Mouse (Mus musculus) kidney, embryonic 14.5 days (tissue): Measurements from ENCODE around the gene Anapc1. TPM values are rescaled to one million over a fixed set of nuclear protein-coding genes. Genes with fewer than 3 reads are reported as not detected.

Source experiments
- ATAC-seq: fragments of 200-750 bp; cut with Nextera tagmentation; 2 replicates; pipeline ENCODE4 v1.8.0; 2017; ENCODE audit warnings: moderate number of reproducible peaks, mild to moderate bottlenecking, moderate TSS enrichment, moderate library complexity; ENCODE audit not compliant: low FRiP score, low TSS enrichment
- H3K27ac ChIP-seq: fragments of 300-500 bp; sonication (generic); 2 replicates; pipeline ENCODE4 v1.5.1; 2014; ENCODE audit warnings: low read depth, mild to moderate bottlenecking, low read length, moderate library complexity, mixed read lengths
- H3K27me3 ChIP-seq: fragments of 300-500 bp; sonication (generic); 2 replicates; pipeline ENCODE4 v1.6.1; 2014; ENCODE audit warnings: mild to moderate bottlenecking, low read length; ENCODE audit not compliant: control insufficient read depth, insufficient read depth
- H3K36me3 ChIP-seq: fragments of 300-500 bp; sonication (generic); 2 replicates; pipeline ENCODE4 v1.6.1; 2014; ENCODE audit warnings: low read length, mixed read lengths; ENCODE audit not compliant: control insufficient read depth, insufficient read depth
- H3K4me1 ChIP-seq: fragments of 300-500 bp; sonication (generic); 2 replicates; pipeline ENCODE4 v1.6.1; 2014; ENCODE audit warnings: low read length, mixed read lengths; ENCODE audit not compliant: control insufficient read depth, insufficient read depth
- H3K4me2 ChIP-seq: fragments of 300-500 bp; sonication (generic); replicated peaks from 2 replicates; pipeline ENCODE4 v1.6.1; 2014; ENCODE audit warnings: low read depth, mild to moderate bottlenecking, low read length
- H3K4me3 ChIP-seq: fragments of 300-500 bp; sonication (generic); 2 replicates; pipeline ENCODE4 v1.5.1; 2014; ENCODE audit warnings: mild to moderate bottlenecking, low read length
- H3K9ac ChIP-seq: fragments of 300-500 bp; sonication (generic); 2 replicates; pipeline ENCODE4 v1.6.1; 2014; ENCODE audit warnings: low read depth, mild to moderate bottlenecking, low read length, moderate library complexity
- H3K9me3 ChIP-seq: fragments of 300-500 bp; sonication (generic); 2 replicates; pipeline ENCODE4 v1.6.1; 2016; ENCODE audit warnings: low read length; ENCODE audit not compliant: control insufficient read depth
- WGBS: fragments of 180-500 bp; shearing (Covaris S2); extraction: QIAGEN DNeasy Blood & Tissue Kit; methylation state at CpG from one replicate; pipeline ENCODE4 v1.1.7; 2014; 5-methylcytosine and 5-hydroxymethylcytosine counted together
- polyA plus RNA-seq: library from polyadenylated mRNA; unstranded; fragments of >200 nt; fragmentation: Nextera tagmentation; extraction: Ambion mirVana; gene quantifications from 2 replicates; pipeline ENCODE4 v1.2.1, GENCODE M21; 2014

Anapc1 gene
- 56.3 and 94.0 TPM in 2 replicates for polyA plus RNA-seq

DNA sequence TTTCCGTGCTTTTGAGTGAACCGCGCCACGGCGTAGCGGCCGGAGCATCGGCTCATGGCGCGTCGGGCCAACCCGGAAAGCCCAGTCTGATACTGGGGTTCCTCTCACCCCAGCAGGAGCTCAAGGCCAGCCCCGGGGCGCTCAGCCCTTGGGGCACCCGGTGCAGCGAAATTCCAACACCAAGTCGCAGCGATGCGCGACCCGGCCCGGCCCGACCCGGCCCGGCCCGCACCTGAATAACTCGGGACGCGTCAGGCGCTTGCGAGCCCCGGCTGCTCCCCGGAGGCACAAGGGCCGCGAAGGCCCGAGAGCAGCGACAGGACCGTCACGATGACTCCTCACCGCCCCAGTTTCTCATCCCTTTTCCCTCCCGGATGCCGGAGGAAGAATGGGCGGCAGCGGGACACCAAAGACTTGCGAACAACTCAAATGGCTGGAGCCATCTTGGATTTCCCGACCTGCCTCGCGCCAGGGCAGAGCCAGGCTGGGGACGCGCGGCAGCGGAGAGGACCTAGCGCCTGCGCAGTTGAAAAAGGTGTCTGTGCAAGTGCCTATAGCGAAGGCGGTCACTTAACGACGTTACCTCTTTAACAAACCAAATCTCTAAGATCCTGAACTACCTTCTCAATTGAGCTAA, at the start of gene Anapc1:
Anapc1 (minus strand) TSS at position 471 of the 637 bp plus-strand sequence.
- H3K27me3 ChIP-seq, result no peaks in the 10 kb centered on the region
- H3K9me3 ChIP-seq, result no peaks in the 10 kb centered on the region
- peak within 1 kb of the TSS; percentile 82 for H3K4me2 ChIP-seq
- H3K4me3 ChIP-seq, result peak within 1 kb of the TSS; percentile 74
- ATAC-seq, result peak; percentile 96
- peak within 1 kb of the TSS; percentile 83 for H3K9ac ChIP-seq
- H3K4me1 ChIP-seq, result peaks cover 7% of the 10 kb centered on the region
- peak within 1 kb of the TSS; percentile 72 for H3K27ac ChIP-seq
- H3K36me3 ChIP-seq, result peaks cover 19% of the 10 kb centered on the region
- WGBS, result under 1% methylated on average over 56 of the region's 58 CpGs

- Histone ChIP-seq H3K4me2 (no peak overlapping the region), H3K4me1 (no peaks in the 10 kb centered on the region; the same call in 1 of the 2 replicates), H3K27me3 (no peaks in the 10 kb centered on the region), H3K9ac (no peak overlapping the region), H3K36me3 (peaks cover 15% of the 10 kb centered on the region), H3K4me3 (no peak overlapping the region), H3K9me3 (no peaks in the 10 kb centered on the region), H3K27ac (no peak overlapping the region; the same call in 1 of the 2 replicates)
- no peak for ATAC-seq
- 68% methylated on average over 3 of the region's 3 CpGs for WGBS
Observed at GRCm38 (mm10) chr2:128735089-128735488, 47.9 kb upstream of the Anapc1 start.

GRCm38 (mm10) chr2:128731951-128732350, 44.8 kb upstream of the Anapc1 start:
- H3K9me3 ChIP-seq, result no peaks in the 10 kb centered on the region
- ATAC-seq, result no peak
- H3K27me3 ChIP-seq, result no peaks in the 10 kb centered on the region
- H3K27ac ChIP-seq, result no peak overlapping the region
- 0 out of 2 replicates have a peak, but pooled peaks cover 3% of the 10 kb centered on the region for H3K36me3 ChIP-seq
- no peak overlapping the region for H3K4me3 ChIP-seq
- H3K4me1 ChIP-seq, result peaks cover 7% of the 10 kb centered on the region
- H3K9ac ChIP-seq, result no peak overlapping the region
- 86% methylated on average over 1 of the region's 1 CpGs for WGBS
- H3K4me2 ChIP-seq, result no peak overlapping the region

- Histone ChIP-seq H3K9me3 (no peaks in the 10 kb centered on the region), H3K27ac (no peak overlapping the region), H3K4me2 (no peak overlapping the region), H3K9ac (no peak overlapping the region), H3K36me3 (0 out of 2 replicates have a peak, but pooled peaks cover 3% of the 10 kb centered on the region), H3K4me3 (no peak overlapping the region), H3K27me3 (no peaks in the 10 kb centered on the region), H3K4me1 (peaks cover 7% of the 10 kb centered on the region)
- ATAC-seq, result no peak
- WGBS, result 51% methylated on average over 10 of the region's 10 CpGs
Observed at GRCm38 (mm10) chr2:128731514-128731913, 44.3 kb upstream of the Anapc1 start.

GRCm38 (mm10) chr2:128729141-128729540, 42.0 kb upstream of the Anapc1 start:
- Histone ChIP-seq H3K36me3 (0 out of 2 replicates have a peak, but pooled peaks cover 3% of the 10 kb centered on the region), H3K4me1 (peaks cover 7% of the 10 kb centered on the region; the same call in 1 of the 2 replicates), H3K27me3 (no peaks in the 10 kb centered on the region), H3K9ac (no peak overlapping the region), H3K27ac (no peak overlapping the region), H3K4me3 (no peak overlapping the region), H3K9me3 (no peaks in the 10 kb centered on the region), H3K4me2 (no peak overlapping the region)
- ATAC-seq, result no peak
- WGBS, result 35% methylated on average over 7 of the region's 7 CpGs

DNA sequence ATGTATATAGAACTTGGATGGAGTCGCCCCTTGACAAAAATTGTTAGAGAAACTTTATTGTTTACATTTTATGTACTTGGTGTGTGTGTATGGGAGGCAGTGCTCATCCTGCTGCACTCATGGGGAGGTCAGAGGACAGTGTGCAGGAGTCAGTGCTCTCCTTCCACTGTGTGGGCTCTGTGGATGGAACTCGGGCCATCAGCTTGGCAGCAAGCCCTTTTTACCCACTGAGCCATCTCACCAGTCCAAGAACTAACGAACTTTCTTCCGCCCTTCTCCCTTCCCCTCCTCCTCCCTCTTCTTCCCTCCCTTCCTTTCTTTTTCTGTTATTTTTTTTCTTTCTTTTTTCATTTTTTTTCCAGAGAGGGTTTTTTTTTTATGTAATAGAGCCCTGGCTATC, 40.9 kb upstream of the Anapc1 start:
- H3K9ac ChIP-seq, result no peak overlapping the region
- ATAC-seq, result no peak

DNA sequence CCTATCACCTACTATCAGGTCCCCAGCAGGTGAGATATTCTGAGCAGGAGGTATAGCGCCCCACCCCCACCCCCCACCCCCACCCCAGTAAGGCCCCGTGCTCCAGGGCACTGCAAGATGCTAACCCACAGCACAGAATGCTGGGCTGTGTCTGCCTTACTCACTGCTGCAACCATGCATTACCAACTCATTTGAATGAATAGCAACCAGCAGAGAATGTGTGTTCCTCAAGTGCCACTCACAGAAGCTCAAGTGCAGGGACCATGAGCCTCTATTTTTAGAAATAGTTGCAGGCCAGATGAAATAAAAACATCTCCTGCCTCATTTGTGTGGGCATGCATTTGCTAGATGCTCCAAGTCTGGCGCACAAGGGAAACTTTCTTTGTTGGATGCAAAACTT, 40.4 kb upstream of the Anapc1 start:
- H3K9ac ChIP-seq, result no peak overlapping the region
- 0 out of 2 replicates have a peak, but pooled peaks cover 3% of the 10 kb centered on the region for H3K36me3 ChIP-seq
- H3K4me2 ChIP-seq, result no peak overlapping the region
- no peak for ATAC-seq
- WGBS, result 63% methylated on average over 3 of the region's 3 CpGs
- no peak overlapping the region for H3K27ac ChIP-seq
- H3K9me3 ChIP-seq, result no peaks in the 10 kb centered on the region
- H3K4me3 ChIP-seq, result no peak overlapping the region
- no peaks in the 10 kb centered on the region for H3K27me3 ChIP-seq
- H3K4me1 ChIP-seq, result peaks cover 7% of the 10 kb centered on the region; the same call in 1 of the 2 replicates

More for the DNA sequence above, 40.9 kb upstream of the Anapc1 start:
- Histone ChIP-seq H3K4me2 (no peak overlapping the region), H3K27me3 (no peaks in the 10 kb centered on the region), H3K4me3 (no peak overlapping the region), H3K27ac (no peak overlapping the region), H3K36me3 (0 out of 2 replicates have a peak, but pooled peaks cover 3% of the 10 kb centered on the region), H3K4me1 (peaks cover 7% of the 10 kb centered on the region; the same call in 1 of the 2 replicates), H3K9me3 (no peaks in the 10 kb centered on the region)
- 88% methylated on average over 4 of the region's 4 CpGs for WGBS

DNA sequence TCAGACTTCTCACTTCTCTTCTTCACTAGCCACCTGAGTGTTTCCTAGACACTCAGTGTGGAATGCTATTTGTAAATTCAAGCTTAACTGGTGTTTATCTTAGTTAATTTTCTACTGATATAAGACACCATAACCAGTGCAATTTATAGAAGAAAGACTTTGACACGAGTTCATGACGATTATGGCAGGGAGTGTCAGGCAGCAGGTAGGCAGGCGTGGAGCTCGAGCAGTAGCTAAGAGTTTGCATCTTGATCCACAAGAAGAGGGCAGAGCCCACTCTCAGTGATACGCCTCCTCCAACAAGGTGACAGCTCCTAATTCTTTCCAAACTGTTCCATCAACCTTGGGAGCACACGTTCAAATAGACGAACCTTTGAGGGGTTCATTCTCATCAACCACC, 39.4 kb upstream of the Anapc1 start:
- Histone ChIP-seq H3K9ac (no peak overlapping the region), H3K9me3 (no peaks in the 10 kb centered on the region)
- WGBS, result 77% methylated on average over 7 of the region's 7 CpGs

GRCm38 (mm10) chr2:128726067-128726466, 38.9 kb upstream of the Anapc1 start:
- Histone ChIP-seq H3K4me2 (no peak overlapping the region), H3K9me3 (no peaks in the 10 kb centered on the region; the same call in 1 of the 2 replicates), H3K4me3 (no peak overlapping the region), H3K36me3 (0 out of 2 replicates have a peak, but pooled peaks cover 3% of the 10 kb centered on the region), H3K4me1 (peaks cover 7% of the 10 kb centered on the region; the same call in 1 of the 2 replicates), H3K27ac (no peak overlapping the region), H3K27me3 (no peaks in the 10 kb centered on the region), H3K9ac (no peak overlapping the region)
- no peak for ATAC-seq
- WGBS, result 87% methylated on average over 5 of the region's 5 CpGs

More for the DNA sequence above, 39.4 kb upstream of the Anapc1 start:
- H3K27ac ChIP-seq, result no peak overlapping the region
- H3K4me1 ChIP-seq, result peaks cover 7% of the 10 kb centered on the region; the same call in 1 of the 2 replicates
- H3K4me3 ChIP-seq, result no peak overlapping the region
- H3K4me2 ChIP-seq, result no peak overlapping the region
- ATAC-seq, result no peak
- H3K36me3 ChIP-seq, result 0 out of 2 replicates have a peak, but pooled peaks cover 3% of the 10 kb centered on the region
- no peaks in the 10 kb centered on the region for H3K27me3 ChIP-seq
